Mouse (Mus musculus): Measurements from ENCODE around the gene Zcchc7.

- no peak for TF ChIP-seq CTCF (IDR thresholded peaks at IDR 0.05; ENCODE audit: low read depth)
- no peak for TF ChIP-seq EP300 (IDR thresholded peaks at IDR 0.05; ENCODE audit: low read depth)
These were observed 184.0 kb downstream of the Zcchc7 start for GRCm38 (mm10) chr4:44939576-44940249.

Measured in liver, embryonic 14.5 days (tissue).